Mouse (Mus musculus): Measurements from ENCODE around the gene Ccdc9b. TPM values are rescaled to one million over a fixed set of nuclear protein-coding genes. Genes with fewer than 3 reads are reported as not detected.

Ccdc9b gene
- polyA plus RNA-seq, 1 experiment from 2014 or later, result 0.19 TPM

DNA sequence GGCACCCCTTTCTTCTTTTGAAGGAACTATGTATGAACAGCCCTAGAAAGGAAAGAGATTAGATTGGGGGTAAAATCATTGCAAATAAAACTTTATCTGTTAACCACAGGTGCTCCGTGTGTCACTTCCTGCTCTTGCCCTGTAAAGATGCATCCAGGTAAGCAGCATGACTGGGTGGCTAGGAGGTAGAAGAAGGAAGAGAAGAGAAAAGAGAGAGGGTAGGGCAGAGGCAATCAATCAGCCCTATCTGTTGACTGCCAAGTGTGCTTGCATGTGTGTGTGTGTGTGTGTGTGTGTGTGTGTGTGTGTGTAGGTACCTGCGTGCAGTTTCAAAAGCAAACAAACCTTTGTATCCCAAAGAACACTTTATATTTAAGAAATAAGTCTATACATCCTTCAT is 12.1 kb upstream of the Ccdc9b start:
- no peak overlapping the region for H3K4me3 ChIP-seq (ENCODE audit: low read depth, low read length)
- DNase-seq (ENCODE audit: low spot score), result no peak
- H3K36me3 ChIP-seq (ENCODE audit: control insufficient read depth, insufficient read depth, low read length), result no peaks in the 10 kb centered on the region
- H3K9ac ChIP-seq (ENCODE audit: low read depth, low read length), result no peak overlapping the region
- H3K27me3 ChIP-seq (replicated peaks; ENCODE audit: control insufficient read depth, insufficient read depth, low read length), result no peaks in the 10 kb centered on the region
- 64% methylated on average over 2 of the region's 2 CpGs for WGBS
- H3K4me2 ChIP-seq, result no peak overlapping the region
- H3K4me1 ChIP-seq (replicated peaks; ENCODE audit: control insufficient read depth, insufficient read depth, low read length), result peaks cover 6% of the 10 kb centered on the region
- H3K9me3 ChIP-seq (ENCODE audit: control insufficient read depth, low read length), result no peaks in the 10 kb centered on the region
- no peak for ATAC-seq (replicated peaks; ENCODE audit: low FRiP score)
- H3K27ac ChIP-seq (ENCODE audit: low read depth, low read length), result no peak overlapping the region

DNA sequence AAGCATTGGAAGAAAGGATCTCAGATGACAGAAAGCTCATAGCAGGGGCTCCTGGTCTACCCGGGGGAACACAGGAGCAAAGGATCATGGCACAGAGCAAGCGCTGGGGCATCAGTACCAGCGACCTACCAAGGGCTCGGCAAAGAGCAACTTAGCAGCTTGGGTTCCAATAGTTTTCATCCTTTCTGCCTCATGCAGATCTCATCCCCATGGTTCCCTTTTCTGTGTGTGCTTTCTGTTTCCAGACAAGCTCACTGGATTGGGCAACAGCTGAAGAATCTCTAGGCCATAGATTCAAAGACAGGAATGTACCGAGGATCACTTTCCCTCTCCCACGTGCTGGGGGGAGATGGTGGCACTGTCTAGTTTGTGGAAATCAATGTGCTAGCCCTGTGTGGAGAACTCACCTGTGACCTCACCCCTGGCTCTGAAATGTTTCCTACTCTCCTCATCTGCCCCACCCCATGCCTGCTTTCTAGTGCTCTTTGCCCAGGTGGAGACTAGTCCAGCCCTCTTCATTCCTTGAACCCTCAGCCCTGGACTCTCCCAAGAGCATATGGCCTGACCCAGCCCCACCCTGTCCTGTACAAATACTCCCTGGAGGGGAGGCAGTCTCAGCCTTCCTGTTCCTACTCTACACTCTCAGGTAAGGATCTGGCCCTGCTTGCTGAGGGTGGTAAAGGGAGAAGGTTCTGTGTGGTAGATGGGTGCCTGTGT is 9.9 kb upstream of the Ccdc9b start, which contains the start of gene Phgr1:
Phgr1 (plus strand) TSS at position 612 of the 717 bp plus-strand sequence.
- no peaks in the 10 kb centered on the region for H3K36me3 ChIP-seq (ENCODE audit: control insufficient read depth, insufficient read depth, low read length)
- no peaks in the 10 kb centered on the region for H3K4me1 ChIP-seq (replicated peaks; ENCODE audit: control insufficient read depth, insufficient read depth, low read length)
- H3K9ac ChIP-seq (ENCODE audit: low read depth, low read length), result no peak within 1 kb of the TSS
- no peak within 1 kb of the TSS for H3K27ac ChIP-seq (ENCODE audit: low read depth, low read length)
- H3K27me3 ChIP-seq (replicated peaks; ENCODE audit: control insufficient read depth, insufficient read depth, low read length), result no peaks in the 10 kb centered on the region
- ATAC-seq (replicated peaks; ENCODE audit: low FRiP score) (no peak), DNase-seq (ENCODE audit: low spot score) (no peak)
- 75% methylated on average over 6 of the region's 6 CpGs for WGBS
- H3K9me3 ChIP-seq (ENCODE audit: control insufficient read depth, low read length), result no peaks in the 10 kb centered on the region
- H3K4me3 ChIP-seq (ENCODE audit: low read depth, low read length), result no peak within 1 kb of the TSS
- no peak within 1 kb of the TSS for H3K4me2 ChIP-seq

DNA sequence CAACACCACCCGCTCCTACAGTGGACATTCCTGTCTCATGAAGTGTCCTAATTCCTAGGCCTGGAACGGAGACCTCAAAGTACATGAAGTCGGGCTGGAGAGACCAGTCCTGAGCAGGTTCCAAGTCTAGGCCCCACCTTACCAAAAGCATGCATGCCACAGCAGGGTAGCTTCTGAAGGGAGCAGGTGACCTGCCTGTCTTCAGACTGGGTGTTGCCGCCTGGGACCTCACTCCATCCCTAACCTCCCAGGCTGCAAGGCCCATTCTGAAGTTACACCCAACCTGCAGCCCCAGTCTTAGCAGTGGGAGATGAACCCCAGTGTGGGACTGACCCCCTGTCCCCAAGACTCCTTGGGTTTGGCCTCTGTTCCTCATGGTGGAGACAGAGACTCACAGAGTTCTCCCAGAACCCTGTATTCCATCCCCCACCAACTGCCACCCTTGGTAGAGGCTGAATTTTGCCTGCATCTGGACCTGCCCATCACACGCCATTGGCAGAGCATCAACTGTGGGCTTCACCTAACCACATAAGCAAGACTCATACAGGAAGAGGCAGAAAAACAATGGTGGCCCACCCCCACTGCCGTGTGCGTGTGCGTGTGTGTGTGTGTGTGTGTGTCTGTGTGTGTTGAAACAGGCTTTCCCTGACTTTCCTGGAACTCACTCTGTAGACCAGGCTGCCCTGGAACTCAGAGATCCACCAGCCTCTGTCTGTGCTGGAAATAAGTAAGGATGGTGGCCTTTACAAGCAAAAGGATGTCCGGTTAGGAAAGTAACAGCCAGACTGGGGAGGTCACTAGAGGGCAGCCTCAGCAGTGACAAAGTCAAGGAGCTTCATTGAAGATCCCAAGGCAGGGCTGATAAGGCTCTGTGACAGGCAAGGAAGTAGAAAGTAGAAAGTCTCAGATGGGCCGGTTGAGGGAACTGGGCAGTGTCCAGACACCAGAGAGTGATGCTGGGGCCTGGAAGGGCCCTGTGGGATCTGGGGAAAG is 3.9 kb upstream of the Ccdc9b start:
- no peak overlapping the region for H3K27ac ChIP-seq (ENCODE audit: low read depth, low read length)
- H3K4me1 ChIP-seq (replicated peaks; ENCODE audit: control insufficient read depth, insufficient read depth, low read length), result peaks cover 27% of the 10 kb centered on the region
- H3K9me3 ChIP-seq (ENCODE audit: control insufficient read depth, low read length), result no peaks in the 10 kb centered on the region
- DNase-seq (ENCODE audit: low spot score), result no peak
- 67% methylated on average over 10 of the region's 10 CpGs for WGBS
- no peak overlapping the region for H3K4me3 ChIP-seq (ENCODE audit: low read depth, low read length)
- no peak overlapping the region for H3K4me2 ChIP-seq
- peaks cover 6% of the 10 kb centered on the region; the same call in 1 of the 2 replicates for H3K27me3 ChIP-seq (replicated peaks; ENCODE audit: control insufficient read depth, insufficient read depth, low read length)
- no peak for ATAC-seq (replicated peaks; ENCODE audit: low FRiP score)
- no peak overlapping the region for H3K9ac ChIP-seq (ENCODE audit: low read depth, low read length)
- H3K36me3 ChIP-seq (ENCODE audit: control insufficient read depth, insufficient read depth, low read length), result no peaks in the 10 kb centered on the region

DNA sequence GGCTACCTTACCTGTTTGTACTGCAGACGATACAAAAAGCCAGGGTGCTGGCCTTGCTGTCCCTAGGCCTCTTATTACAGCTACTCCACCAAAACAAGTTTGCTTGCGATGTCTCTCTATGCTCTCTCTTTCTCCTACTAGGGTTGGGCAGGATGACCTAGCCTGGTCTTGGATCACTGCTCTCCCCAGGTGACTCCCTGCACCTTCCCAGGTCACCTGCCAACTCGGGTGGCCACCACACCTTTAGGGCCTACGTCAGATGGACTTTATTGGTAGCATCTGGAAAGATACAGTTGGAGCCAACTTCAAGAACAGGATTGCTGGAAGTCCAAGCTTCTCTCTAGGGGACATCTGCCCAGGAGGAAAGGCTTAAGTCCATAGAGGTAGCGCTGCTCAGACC is 2.4 kb upstream of the Ccdc9b start:
- H3K4me1 ChIP-seq (replicated peaks; ENCODE audit: control insufficient read depth, insufficient read depth, low read length), result peaks cover 28% of the 10 kb centered on the region
- no peak overlapping the region for H3K9ac ChIP-seq (ENCODE audit: low read depth, low read length)
- no peaks in the 10 kb centered on the region for H3K36me3 ChIP-seq (ENCODE audit: control insufficient read depth, insufficient read depth, low read length)
- ATAC-seq (replicated peaks; ENCODE audit: low FRiP score) (no peak), DNase-seq (ENCODE audit: low spot score) (no peak)
- H3K27ac ChIP-seq (ENCODE audit: low read depth, low read length), result no peak overlapping the region
- no peaks in the 10 kb centered on the region for H3K9me3 ChIP-seq (ENCODE audit: control insufficient read depth, low read length)
- no peak overlapping the region for H3K4me3 ChIP-seq (ENCODE audit: low read depth, low read length)
- no peak overlapping the region for H3K4me2 ChIP-seq
- 85% methylated on average over 5 of the region's 5 CpGs for WGBS
- H3K27me3 ChIP-seq (replicated peaks; ENCODE audit: control insufficient read depth, insufficient read depth, low read length), result peaks cover 9% of the 10 kb centered on the region; the same call in 1 of the 2 replicates

DNA sequence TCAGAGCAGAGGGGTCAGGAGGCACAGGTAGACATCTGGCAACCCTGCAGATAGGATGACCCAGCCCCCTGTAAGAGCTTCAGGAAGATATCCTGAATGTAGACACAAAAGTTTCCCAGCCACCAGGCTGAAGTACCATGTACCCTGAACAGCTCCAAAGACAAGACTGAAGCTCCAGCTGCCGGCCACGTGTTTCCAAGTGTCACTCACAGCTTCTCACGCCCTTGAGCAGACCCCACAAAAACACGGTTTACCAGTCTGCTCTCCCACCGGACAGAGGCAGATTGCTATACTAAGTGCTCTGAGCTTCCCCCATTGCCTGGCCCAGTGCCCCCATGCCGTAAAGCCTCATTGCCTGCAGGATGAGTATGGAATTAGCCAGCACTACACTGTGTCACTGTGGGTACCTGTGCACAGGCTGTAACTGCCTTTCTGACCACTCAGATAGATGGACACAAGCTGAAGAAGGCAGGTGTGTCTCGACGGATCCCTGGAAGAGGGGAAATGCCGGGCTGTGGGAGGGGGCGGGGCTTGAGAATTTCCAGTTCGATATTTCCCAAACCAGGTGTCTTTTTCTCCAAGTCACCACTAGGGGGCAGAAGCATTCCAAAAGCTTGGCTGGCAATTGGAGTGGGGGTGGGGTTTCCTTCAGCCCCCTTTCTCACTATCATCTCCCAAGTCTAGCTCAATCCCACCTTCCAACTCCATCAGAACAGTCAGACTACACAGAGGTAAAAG is 1.8 kb upstream of the Ccdc9b start:
- DNase-seq (ENCODE audit: low spot score) (peak; percentile 58), ATAC-seq (replicated peaks; ENCODE audit: low FRiP score) (no peak)
- peak overlapping the region; percentile 28; the same call in 1 of the 2 replicates for H3K4me2 ChIP-seq
- 23% methylated on average over 11 of the region's 11 CpGs for WGBS
- peaks cover 28% of the 10 kb centered on the region for H3K4me1 ChIP-seq (replicated peaks; ENCODE audit: control insufficient read depth, insufficient read depth, low read length)
- peaks cover 9% of the 10 kb centered on the region; the same call in 1 of the 2 replicates for H3K27me3 ChIP-seq (replicated peaks; ENCODE audit: control insufficient read depth, insufficient read depth, low read length)
- no peak overlapping the region for H3K27ac ChIP-seq (ENCODE audit: low read depth, low read length)
- no peaks in the 10 kb centered on the region for H3K9me3 ChIP-seq (ENCODE audit: control insufficient read depth, low read length)
- no peak overlapping the region for H3K4me3 ChIP-seq (ENCODE audit: low read depth, low read length)
- no peak overlapping the region for H3K9ac ChIP-seq (ENCODE audit: low read depth, low read length)
- H3K36me3 ChIP-seq (ENCODE audit: control insufficient read depth, insufficient read depth, low read length), result no peaks in the 10 kb centered on the region

DNA sequence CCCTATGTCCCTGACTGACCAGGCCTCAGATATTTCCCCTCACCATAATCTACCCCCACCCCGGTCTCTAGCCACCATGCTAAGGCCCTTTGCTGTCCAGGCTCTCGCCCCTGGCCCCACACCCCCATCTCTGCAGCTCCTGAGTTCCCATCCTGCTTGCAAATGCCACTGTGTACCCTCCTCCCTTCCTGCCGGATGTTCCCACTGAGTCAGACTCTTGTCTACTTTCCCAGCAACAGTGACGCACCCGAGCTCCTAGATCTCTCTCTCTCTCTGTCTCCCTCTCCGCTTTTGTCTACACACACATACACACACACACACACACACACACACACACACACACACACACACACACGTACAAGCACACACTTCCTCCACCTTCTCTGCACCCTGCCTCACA is 1.0 kb upstream of the Ccdc9b start:
- no peak for DNase-seq (ENCODE audit: low spot score)
- Histone ChIP-seq H3K4me2 (no peak overlapping the region), H3K4me1 (replicated peaks; ENCODE audit: control insufficient read depth, insufficient read depth, low read length) (peaks cover 28% of the 10 kb centered on the region), H3K9me3 (ENCODE audit: control insufficient read depth, low read length) (no peaks in the 10 kb centered on the region), H3K36me3 (ENCODE audit: control insufficient read depth, insufficient read depth, low read length) (no peaks in the 10 kb centered on the region), H3K27ac (ENCODE audit: low read depth, low read length) (no peak overlapping the region; the same call in 1 of the 2 replicates), H3K9ac (ENCODE audit: low read depth, low read length) (no peak overlapping the region), H3K27me3 (replicated peaks; ENCODE audit: control insufficient read depth, insufficient read depth, low read length) (peaks cover 9% of the 10 kb centered on the region; the same call in 1 of the 2 replicates), H3K4me3 (ENCODE audit: low read depth, low read length) (no peak overlapping the region)
- no peak for ATAC-seq (replicated peaks; ENCODE audit: low FRiP score)
- 59% methylated on average over 7 of the region's 7 CpGs for WGBS

DNA sequence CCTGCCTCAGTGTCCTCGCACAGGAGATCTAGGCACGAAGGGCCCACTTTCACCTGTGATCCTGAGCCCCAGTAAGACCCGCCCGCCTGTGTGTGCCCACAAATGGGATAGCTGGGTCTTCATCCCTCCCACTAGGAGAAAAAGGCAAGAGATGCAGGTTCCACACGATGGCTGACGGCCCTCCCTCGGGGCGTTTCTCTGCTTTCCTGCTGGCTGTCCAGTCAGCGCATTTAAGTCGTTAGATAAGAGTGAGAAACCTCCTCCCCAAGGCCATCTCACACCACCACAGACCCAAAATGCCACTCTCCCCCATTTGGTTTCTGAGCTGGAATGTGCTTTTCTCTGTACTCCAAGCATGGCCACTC is 305 bp upstream of the Ccdc9b start:
- Histone ChIP-seq H3K4me1 (replicated peaks; ENCODE audit: control insufficient read depth, insufficient read depth, low read length) (peaks cover 28% of the 10 kb centered on the region), H3K36me3 (ENCODE audit: control insufficient read depth, insufficient read depth, low read length) (no peaks in the 10 kb centered on the region)

DNA sequence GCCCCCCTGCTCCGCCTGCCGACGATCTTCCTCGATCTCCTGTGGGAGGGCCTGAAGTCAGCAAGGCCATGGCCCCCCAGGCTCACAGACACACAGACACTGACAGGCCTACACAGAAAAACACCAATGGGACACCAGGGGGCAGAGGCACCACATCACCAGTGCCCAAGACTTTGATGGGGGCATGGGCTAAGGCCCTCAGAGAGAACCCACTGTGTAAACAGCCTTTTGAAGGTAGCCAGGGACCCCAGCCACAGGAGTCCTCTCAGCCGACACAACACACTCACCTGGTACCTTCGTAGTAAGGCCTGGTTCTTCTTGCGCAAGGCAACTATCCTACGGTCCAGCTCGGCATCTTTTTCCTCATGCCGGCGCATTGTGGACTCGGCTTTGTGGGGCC is 1.1 kb downstream of the Ccdc9b start:
- H3K4me1 ChIP-seq (replicated peaks; ENCODE audit: control insufficient read depth, insufficient read depth, low read length), result peaks cover 27% of the 10 kb centered on the region
- H3K4me2 ChIP-seq, result peak overlapping the region; percentile 69
- DNase-seq (ENCODE audit: low spot score) (no peak), ATAC-seq (replicated peaks; ENCODE audit: low FRiP score) (no peak)
- H3K27me3 ChIP-seq (replicated peaks; ENCODE audit: control insufficient read depth, insufficient read depth, low read length), result peaks cover 9% of the 10 kb centered on the region; the same call in 1 of the 2 replicates
- no peak overlapping the region for H3K4me3 ChIP-seq (ENCODE audit: low read depth, low read length)
- H3K9me3 ChIP-seq (ENCODE audit: control insufficient read depth, low read length), result no peaks in the 10 kb centered on the region
- no peaks in the 10 kb centered on the region for H3K36me3 ChIP-seq (ENCODE audit: control insufficient read depth, insufficient read depth, low read length)
- WGBS, result 81% methylated on average over 12 of the region's 12 CpGs
- H3K27ac ChIP-seq (ENCODE audit: low read depth, low read length), result no peak overlapping the region
- H3K9ac ChIP-seq (ENCODE audit: low read depth, low read length), result peak overlapping the region; percentile 5; the same call in 1 of the 2 replicates

More for the DNA sequence above, 305 bp upstream of the Ccdc9b start:
- H3K9me3 ChIP-seq (ENCODE audit: control insufficient read depth, low read length), result no peaks in the 10 kb centered on the region
- DNase-seq (ENCODE audit: low spot score) (no peak), ATAC-seq (replicated peaks; ENCODE audit: low FRiP score) (peak; percentile 30)
- H3K4me2 ChIP-seq, result peak overlapping the region; percentile 69
- peak overlapping the region; percentile 59; the same call in 1 of the 2 replicates for H3K9ac ChIP-seq (ENCODE audit: low read depth, low read length)
- peak overlapping the region; percentile 35 for H3K4me3 ChIP-seq (ENCODE audit: low read depth, low read length)
- peaks cover 9% of the 10 kb centered on the region; the same call in 1 of the 2 replicates for H3K27me3 ChIP-seq (replicated peaks; ENCODE audit: control insufficient read depth, insufficient read depth, low read length)
- H3K27ac ChIP-seq (ENCODE audit: low read depth, low read length), result peak overlapping the region; percentile 66
- 15% methylated on average over 10 of the region's 10 CpGs for WGBS

Measured in liver, embryonic 11.5 days (tissue).